Mouse (Mus musculus): ENCODE measurements at regions not wholly inside any gene's neighbourhood (a gene's known extent, or its start where the extent isn't known, plus 50 kb on each side); places are given as distances from the start of the nearest gene placed in this dataset.
A peak's percentile ranks its signal among the peaks of the same experiment; 100 is the strongest.

DNA sequence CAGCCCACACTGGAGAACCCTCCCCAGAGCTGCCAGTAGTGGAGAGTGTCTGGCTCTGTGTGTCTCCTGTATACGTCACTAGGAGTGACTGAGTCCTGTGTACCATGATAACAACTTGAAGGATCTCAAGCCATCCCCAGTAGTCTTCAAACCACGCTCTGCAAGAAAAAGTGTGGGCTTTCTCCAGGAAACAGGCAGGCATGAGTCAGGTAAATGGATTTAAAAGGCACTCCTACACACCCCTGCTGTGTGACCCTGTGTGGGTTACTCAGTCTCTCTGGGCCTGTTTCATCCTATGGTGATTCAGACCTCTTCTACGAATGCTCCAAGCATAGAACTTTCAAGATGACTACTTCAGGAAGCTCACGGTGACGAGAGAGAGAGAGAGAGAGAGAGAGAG, 269.7 kb upstream of the Zmiz1 start:
- no peak for DNase-seq

DNA sequence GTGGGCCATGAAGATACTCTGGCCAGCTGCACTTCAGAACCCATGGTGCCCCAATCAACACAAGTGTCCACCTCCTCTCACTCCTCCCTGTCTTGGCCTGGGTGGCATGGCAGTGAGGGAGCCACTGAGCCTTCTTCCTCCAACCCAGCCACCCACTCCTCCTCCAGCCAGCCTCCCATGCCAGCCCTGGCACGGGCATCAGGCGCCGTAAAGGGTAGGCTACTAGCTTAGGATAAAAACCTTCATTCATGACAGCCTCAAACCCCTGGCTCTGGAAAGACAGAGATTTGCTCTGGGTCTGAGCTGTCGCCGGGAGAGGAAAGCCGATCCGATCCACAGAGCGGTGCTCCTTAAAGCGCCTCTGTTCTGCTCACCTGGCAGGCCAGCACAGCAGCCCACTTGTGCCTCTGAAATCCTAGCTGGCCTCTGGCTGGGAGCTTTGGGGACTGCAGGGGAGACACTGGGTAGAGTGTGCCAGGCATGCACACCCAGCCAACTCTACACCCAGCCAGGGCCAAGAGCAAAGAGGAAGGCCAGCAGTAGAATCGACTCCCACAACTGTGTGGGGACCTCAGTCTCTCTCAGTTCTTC, 268.2 kb upstream of the Zmiz1 start:
- no peak for DNase-seq

DNA sequence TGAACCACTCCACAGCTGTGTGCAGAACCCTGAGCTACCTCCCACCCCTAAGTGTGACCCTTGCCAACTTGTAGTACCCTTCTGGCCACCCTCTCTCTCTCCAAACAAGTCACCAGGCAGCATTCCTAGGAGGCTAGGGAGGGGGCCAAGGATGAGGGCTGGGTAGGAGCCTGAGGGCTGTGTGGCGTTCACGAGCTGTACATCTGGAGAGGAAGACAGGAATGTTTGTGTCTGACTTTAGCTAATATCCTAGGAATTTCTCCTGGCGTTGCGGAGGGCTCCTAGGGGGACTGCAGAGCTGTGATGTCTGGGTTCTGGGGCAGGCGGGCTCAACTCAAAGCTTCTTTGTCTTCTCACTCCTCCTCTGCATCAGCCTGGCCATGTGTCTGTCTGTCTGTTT, 262.2 kb upstream of the Zmiz1 start:
- no peak for DNase-seq

DNA sequence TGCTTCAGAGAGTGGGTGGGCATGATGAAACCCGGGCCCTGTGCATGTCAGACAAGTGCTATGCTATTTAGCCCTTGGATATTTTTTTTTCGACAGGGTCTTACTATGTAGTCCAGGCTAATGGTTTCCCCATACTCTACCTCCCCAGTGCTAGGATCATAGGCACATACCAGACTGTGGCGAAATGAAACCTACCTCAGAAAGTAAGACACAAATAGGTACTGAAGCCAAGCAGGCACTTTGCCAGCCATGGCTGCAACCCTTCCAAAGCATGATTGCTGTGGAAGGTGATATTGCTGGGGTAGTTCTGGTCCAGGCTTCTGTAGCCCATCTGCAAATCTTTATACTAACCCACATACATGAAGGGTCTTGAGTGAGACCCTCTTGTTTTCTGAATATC, 259.1 kb upstream of the Zmiz1 start:
- DNase-seq, result no peak

DNA sequence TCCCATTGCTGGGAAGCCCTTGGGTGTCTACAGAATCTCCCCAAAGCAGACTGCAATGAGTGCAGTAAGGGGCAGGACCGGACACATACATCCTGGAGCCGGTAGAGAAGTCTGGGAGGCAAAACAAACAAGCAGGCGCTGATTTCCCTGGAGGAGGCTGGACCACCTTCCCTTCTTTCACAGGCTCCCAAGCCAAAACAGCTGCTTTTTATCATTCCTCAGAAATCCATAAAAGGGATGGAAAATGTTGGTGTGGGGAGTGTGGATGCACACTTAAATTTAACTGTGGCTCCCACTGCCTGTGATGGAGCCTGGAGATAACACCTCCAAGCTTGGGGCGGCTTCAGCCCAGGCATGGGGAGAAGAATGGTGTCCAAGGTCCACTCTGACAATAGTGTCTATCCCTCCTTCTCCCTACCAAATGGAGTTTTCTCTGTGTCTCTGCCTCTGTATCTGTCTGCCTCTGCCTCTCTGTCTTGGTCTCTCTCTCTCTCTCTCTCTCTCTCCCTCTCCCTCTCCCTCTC, 258.3 kb upstream of the Zmiz1 start:
- no peak for DNase-seq

DNA sequence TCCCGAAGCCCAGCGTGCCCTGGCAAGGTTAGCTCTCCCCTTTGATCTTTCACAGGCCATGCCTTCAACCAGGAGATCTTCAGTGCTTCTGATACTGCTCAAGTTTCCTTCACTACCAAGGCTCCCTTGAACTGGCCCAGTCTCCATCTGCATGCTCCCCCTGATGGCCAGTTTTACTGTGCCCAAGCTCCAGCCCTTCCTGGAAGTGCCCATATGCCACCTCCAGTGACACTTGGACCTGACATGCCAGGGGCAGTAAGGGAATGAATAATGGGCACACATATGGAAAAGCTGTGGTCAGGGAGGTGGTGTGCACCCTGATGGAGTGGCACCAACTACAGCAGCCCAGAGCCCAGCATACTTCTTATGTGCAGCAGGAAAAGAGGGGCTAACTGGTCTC, 256.7 kb upstream of the Zmiz1 start:
- no peak for DNase-seq

DNA sequence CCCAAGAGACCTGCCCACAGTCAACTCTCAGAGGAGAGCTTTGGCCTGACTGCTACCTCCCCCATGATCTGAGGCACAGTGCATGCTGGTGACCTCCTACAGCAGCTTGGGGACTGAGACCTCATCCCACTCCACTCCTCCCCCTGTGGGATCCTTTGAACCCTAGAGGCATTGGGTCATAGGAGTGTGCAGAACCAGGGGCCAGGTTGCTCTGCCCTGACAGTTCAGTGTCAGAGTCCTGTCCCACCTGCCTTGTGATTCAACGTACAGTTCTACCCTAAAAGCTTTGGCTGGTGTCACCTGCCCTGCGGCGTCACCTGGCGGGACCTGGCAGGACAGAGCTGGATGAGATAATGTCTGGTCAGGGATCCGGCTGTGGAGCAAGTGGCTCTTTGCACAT, 254.9 kb upstream of the Zmiz1 start:
- DNase-seq, result no peak

DNA sequence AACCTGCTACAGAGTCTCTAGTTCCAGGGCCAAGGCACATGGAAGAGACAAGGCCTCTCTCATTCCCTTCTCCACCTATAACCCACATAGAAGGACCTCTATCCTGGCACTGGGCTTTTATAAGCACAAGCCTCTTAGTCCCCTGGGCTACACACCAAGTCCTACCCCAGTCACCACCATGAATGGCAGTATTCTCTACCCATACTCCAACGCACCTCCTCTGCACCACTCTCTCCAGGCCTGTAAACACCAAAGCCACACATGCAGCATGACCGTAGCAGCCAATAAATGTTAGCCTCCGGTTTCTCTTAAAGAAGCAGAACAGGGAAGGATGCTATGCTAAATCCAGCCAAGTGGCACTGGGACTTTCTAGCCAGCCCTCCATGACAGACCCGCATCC, 252.1 kb upstream of the Zmiz1 start:
- DNase-seq, result no peak

DNA sequence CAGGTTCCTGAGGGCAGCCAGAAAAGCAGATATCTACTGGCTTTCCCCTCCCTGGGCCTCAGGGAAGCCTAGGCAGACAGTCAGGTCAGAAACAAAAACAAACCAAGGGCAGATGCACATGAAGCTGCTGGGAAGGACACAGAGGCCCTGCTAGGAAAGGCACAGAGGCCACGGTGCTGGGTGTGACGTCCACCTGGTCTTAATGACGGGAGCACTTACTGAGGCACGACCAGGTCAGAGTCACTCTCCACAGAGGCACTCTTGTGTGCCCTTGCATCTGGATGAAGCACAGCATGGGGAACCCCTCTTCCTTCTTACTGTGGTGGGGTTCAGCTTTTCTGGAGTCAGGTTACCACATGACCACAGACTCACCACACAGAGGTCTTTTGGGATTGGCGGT, 251.6 kb upstream of the Zmiz1 start:
- DNase-seq, result no peak

DNA sequence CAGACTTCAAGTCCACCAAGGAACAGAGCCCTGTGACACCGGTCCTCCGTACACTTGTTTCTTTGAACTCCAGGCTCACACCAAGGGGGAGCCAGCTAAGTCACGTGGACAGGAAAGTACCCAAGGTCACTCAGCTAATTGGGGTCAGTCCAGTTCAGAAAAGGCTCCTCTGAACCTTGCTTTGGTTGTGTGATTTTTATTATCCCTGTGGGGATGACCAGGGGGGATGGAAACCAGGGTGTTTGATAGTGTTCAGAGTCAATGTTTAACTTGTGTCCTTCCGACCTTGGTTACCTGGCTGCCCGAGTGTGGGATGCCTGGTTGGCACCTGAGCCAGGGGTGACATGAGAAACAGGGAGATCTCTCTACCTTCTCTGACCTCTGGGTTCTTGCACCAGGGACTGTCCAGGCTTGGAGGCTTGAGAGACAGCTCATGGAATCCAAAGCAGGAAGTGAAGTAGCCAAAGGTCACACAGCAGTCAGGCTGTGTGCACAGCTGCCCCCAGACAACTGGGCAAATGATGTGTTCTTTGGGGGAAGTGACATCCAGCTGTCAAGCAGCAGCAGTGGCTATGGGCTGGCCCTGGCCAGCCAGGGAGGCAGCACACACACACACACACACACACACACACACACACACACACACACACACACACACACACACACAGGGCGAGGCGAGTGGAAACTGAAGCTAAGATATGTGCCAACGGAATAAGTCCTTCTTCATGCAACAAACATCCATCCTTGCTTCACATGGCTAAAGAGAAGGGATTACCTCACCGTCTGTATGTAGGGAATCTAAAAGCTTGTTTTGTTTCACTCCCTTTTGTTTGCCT, 250.5 kb upstream of the Zmiz1 start:
- DNase-seq, result no peak

DNA sequence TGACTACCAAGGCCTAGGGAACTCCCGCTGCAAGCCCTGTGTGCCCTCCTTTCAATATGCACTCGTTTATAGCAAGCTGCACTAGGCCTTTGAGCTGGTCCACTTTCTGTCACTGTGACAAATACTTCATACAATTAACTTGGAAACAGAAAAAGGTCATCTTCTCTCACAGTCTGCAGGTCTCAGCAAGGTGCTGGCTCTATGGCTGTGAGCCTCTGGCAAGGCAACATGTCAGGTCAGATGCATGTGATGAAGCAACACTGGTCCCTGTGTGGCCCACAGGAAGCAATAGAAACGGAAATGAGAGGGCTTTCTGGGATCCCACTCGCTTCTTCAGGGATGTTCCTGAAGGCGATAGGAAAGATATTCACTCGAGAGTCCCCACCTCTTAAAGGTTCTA, 245.9 kb upstream of the Zmiz1 start:
- no peak for DNase-seq

DNA sequence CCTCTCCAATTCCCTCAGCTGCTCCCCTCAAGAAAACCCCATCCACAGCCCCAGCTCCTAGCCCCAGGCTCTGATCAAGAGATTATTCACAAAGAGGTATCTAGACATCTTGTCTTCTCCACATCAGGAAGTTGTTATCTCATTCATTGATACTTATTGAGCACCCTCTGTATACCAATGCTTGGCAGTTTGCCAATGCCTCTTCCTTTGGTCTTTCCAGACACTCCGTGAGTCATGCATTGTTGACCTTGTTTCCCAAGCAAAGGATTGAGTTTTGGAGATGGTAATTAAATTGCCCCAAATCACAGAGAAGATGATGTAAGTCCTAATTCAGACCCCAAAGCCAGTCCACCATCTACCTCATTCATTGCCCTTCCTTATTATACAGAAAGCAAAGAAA, 235.9 kb upstream of the Zmiz1 start:
- DNase-seq, result no peak

DNA sequence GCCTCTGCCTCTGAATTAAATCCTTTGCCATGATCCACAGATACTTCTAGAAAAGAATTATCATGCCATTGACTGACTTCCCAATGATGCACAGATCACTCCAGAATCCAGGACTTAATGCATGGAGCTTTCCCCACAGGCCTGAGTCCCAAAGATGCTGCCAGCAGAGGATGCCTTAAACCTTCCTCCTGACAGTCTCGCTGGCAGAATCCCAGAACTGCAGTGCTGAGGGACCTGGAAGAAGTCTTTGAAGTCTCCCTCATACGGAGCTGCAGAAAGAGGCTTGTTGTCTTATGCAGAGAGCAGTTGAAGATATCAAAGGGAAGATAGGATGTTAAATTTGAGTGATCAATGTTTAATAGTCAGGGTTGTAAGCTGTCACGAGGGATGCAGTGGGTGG, 233.8 kb upstream of the Zmiz1 start:
- DNase-seq, result peak; percentile 49

DNA sequence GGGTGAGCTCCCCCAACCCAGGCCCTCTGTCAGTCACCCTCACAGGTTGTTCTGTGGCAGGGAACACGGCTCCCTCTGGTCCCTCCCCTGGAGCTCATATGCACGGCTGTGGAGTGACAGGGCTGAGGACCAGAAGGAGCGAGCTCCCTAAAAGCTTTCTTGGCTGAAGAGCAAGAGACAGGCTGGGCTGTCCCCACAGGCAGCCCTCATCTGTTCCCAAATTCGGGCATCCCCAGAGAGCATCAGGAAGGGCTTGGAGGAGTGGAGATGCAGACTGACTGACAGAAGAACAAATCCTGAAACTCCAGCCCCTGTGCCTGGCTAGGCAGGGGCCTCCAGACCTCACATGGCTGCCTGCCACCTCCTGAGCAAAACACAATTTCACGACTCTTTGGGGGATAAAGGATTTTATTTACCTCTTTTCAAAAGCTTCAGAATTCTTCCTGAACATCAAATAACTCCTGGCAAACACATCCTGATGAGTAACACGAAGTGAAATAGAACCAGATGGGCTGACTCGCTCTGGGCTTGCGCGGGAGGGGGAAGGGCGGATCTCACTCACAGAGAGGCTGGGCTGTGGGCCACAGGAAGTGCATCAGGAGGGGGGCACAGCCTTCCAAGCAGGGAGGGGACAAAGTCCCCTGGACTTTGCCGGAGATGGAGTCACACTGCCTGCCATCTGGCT, 232.7 kb upstream of the Zmiz1 start:
- DNase-seq, result peak; percentile 81

DNA sequence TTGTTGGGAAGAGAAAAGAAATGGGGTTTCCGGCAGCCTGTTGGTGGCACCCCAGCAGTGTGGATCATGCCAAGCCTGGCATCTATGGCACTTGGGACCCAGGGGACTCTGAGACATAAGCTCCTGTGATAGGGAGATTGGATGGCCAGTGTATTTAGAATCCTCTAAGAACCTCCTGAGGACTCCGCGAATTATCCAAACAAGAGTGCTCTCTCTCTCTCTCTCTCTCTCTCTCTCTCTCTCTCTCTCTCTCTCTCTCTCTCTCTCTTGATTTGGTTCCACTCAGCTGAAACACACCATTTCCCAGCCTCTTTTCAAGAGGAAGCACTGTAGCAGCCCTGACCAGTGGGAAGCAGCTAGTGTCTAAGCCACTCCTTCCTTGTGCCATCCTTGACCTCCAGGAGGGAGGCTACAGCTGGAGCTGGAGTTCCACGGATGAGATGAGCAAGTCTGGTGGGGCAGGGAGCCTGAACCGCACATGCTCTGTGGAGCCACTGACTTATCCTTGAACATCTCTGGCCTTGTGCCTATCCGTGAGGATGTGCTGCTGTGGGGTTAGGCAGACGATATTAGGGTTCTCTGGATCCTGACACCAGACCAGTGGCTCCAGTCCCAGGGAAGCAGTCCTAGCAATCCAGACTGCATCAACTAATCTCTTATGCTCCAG, 232.0 kb upstream of the Zmiz1 start:
- DNase-seq, result no peak

DNA sequence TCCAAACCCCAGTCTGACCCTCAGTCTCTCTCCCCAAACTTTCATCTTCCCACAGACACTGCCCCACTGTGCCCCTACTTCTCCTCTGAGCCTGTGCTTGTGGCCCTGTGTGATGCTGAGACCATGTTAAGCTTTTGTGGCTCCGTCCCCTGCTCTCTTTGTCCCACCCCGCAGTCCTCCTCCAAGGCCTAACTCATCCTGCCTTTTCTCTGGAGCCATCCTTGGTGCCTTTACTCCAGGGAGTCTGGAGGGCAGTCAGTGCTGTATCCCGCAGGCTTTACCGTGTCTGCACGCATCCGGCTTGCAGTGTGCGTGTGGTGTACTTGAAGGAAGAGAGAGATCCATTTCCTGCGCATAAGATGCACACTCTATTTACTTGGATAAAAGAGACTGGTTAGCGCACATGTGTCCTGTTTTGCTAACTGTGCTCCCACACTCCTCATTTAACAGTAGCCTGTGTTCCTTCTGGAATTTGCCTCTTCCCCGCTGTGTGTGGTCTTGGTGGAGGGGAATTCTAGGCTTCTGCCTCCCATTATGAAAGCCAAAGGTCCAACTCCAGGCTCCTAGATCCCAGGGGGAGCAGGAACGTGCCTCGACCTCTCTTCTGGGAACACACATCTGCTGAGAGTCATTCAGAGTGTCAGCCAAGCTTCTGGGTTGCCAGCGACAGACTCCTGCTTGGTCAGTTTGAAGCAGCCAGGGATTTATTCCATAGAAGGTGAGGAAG, 230.5 kb upstream of the Zmiz1 start:
- DNase-seq, result no peak

DNA sequence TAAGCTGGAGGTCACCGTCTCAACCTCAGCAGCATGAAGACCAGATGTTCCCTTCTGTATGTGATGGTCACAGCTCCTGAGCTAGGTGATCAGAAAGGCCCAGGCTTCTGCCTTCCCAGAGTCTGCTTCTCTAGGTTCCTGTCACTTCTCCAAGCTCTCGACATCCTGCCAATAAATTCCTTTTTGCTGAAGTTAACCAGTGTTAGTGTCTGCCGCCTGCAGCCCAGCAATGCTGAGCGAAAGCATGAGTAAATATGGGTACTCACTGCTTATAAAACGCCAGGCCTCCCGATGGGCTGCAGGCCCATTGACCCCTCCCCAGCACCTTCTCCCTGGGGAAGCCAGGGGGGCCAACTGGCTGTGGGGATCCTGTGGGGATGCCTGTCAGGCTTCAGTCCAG, 229.4 kb upstream of the Zmiz1 start:
- peak; percentile 26 for DNase-seq

DNA sequence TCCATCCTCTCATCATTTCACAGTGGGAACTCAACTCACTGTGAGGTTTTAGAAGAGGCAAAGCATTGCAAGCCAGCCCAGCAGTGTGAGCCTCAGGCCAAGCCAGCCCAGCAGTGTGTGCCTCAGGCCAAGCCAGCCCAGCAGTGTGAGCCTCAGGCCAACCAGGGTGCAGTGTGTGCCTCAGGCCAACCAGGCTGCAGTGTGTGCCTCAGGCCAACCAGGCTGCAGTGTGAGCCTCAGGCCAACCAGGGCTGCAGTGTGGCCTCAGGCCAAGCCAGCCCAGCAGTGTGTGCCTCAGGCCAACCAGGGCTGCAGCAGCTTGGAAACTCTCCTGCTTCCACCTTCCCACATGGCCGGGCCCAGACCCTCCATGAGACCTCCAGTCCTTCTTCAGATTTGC, 227.1 kb upstream of the Zmiz1 start:
- no peak for DNase-seq

DNA sequence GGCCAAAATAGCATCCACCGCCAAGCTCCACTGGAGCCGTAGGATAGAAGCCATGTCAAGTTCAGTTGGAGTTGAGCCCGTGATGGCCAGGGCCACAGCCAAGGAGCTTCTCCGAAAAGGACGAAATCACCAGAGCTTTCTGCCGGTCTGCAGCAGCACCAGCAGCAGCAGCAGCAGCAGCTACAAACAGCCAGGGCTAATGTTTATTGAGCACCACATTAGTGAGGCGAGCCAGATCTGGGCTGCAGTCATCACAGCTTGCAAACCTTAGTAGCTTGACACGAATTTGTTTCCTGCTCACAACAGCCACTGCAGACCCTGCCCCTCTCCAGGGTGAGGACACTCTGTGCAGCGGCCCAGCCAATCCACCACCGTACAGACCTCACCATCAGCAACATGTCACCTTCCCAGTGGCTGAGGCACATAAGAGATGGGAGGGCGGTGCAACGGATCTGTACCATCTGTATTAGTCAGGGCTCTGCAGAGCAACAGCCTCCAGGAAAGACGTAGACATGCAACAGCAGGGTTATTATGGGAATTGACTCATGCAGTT, 222.5 kb upstream of the Zmiz1 start:
- DNase-seq, result no peak

DNA sequence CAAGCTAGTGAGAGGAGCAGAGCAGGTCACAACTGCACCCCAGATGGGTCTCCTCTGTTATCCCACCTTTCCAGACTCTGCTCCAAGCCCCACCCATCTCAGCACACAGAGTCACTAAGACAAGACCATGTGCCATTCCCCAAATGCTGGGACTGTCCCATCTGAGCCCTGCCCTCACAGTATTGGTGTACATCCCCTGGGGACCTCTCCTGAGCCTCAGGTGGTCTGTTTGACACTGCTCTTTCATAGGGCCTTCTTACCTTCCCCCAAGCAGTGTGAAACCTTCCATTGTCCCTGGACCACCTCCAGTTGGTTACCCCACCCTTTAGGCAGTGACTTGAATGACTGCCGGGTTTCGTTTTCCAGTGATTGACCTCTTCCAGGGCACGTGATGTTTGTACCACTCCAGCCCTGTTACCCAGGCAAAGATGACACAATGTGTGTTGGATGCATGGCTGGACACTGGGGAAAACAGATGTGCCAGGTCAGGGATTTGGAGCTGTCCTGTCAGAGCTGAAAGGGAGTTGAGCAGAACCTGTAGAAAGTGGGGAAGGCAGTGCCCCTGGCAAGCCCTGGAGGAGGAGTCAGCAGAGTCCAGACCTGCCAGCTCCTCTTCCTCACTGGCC, 219.5 kb upstream of the Zmiz1 start:
- DNase-seq, result no peak

DNA sequence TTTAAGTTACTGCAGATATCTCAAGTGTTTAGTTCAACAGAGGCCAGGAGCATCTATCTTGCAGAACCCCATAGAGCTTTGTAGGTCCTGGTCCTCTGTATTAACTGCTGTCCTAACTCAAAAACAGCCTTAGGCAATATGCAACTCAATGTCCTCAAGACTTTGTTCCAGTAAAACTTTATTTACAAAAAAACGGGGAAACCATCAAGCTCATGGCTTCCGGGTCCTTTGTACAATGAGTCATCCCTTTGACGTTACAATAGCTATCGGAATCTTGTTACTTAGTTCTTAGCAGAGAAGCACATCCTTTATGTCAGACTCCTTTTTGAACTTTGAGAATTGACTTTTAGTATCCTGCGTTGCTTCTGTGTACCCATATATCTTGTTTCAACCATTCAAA, 216.2 kb upstream of the Zmiz1 start:
- no peak for DNase-seq

DNA sequence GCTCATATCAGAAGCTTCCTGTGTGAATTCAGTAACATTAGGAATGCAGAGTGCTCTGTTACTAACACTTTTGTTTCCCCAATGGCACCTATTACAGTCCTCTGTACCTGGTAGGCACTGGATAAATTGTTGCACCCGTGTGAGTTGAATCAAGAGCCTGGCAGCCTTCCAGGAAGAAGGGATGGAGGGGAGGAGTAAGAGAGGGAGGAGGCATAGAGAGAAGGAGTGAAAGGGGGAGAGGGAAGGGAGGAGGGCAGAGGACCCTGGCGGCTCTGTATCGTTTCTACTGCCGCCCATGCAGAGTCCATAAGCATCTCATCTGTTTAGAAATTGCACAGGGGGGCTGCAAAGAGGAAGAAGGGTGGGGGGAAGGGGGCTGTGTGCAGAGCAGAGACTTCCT, 215.7 kb upstream of the Zmiz1 start:
- no peak for DNase-seq

Data from right cerebral cortex, postnatal 4 days (tissue).